Mouse (Mus musculus): ENCODE measurements around the gene 4430402I18Rik.

Gene 4430402I18Rik

GRCm38 (mm10) chr19:28964552-28964903, 3.1 kb downstream of the 4430402I18Rik start:
- no peak for DNase-seq

DNA sequence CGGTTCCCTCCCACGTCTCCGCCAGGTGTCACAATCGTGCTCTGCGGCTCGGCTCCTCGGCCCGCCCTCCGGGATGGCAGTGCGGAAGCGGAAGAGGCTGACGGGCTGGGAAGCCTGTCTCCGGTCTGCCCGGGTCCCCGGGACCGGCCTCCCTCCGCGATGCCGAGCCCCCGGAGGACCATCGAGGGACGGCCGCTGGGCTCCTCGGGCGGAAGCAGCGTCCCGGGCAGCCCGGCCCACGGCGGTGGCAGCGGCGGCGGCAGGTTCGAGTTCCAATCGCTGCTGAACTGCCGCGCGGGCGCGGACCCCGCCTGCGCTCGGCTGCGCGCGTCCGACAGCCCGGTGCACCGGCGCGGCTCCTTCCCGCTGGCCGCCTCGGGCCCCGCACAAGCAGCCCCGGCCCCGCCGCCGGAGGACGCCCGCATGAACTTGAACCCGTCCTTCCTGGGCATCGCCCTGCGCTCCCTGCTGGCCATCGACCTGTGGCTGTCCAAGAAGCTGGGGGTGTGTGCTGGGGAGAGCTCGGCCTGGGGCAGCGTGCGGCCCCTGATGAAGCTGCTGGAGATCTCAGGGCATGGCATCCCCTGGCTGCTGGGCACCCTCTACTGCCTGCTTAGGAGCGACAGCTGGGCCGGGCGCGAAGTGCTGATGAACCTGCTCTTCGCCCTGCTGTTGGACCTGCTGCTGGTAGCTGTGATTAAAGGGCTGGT, 3.6 kb downstream of the 4430402I18Rik start, which contains the start of gene Plpp6:
Plpp6 (plus strand) TSS at position 112 of the 710 bp plus-strand sequence.
- DNase-seq = peak; percentile 80

- no peak for DNase-seq
These were observed 4.1 kb downstream of the 4430402I18Rik start for GRCm38 (mm10) chr19:28963513-28963841.

- no peak for DNase-seq
These were observed 4.5 kb downstream of the 4430402I18Rik start for GRCm38 (mm10) chr19:28963113-28963512.

DNA sequence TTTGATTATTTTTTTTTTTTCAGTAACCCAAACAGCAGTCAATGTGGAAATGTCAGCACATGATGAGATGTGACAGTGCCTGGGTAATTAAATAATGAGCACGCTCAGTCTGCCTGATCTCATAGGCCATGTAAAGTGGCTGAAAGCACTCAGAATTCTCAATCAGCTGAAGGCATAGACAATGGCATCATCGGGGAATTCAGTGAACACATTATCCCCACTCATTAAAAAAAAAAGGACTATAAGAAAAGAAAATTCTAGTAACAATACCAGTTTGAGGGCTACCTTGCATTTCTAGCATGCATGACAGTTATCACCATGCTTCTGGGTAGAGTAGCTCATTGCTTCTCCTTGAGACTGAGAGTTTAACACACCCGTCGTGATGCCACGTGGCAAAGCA, 16.3 kb downstream of the 4430402I18Rik start:
- DNase-seq = peak; percentile 76

- DNase-seq = no peak
These were observed 20.3 kb downstream of the 4430402I18Rik start for GRCm38 (mm10) chr19:28947311-28947710.

DNA sequence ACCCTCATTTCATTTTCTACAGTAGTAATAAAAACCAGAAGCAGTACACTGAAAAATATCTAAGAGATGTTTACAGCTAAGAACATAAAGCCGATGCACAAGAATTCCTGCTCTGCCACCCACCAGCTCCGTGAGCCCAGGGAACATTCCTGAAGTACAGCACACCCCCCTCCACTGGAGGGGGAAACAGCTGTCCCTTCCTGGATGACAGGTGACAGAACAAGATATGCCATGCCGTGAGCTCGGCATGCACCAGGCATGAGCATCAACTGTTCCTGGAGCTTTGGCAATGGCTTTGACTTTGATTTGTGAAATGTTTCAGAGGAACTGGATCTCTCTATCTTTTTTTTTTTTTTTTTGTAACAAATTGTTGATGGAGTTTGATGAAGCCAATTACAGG, 20.8 kb downstream of the 4430402I18Rik start:
- DNase-seq = no peak

GRCm38 (mm10) chr19:28941271-28941670, 26.3 kb downstream of the 4430402I18Rik start:
- DNase-seq = no peak

DNA sequence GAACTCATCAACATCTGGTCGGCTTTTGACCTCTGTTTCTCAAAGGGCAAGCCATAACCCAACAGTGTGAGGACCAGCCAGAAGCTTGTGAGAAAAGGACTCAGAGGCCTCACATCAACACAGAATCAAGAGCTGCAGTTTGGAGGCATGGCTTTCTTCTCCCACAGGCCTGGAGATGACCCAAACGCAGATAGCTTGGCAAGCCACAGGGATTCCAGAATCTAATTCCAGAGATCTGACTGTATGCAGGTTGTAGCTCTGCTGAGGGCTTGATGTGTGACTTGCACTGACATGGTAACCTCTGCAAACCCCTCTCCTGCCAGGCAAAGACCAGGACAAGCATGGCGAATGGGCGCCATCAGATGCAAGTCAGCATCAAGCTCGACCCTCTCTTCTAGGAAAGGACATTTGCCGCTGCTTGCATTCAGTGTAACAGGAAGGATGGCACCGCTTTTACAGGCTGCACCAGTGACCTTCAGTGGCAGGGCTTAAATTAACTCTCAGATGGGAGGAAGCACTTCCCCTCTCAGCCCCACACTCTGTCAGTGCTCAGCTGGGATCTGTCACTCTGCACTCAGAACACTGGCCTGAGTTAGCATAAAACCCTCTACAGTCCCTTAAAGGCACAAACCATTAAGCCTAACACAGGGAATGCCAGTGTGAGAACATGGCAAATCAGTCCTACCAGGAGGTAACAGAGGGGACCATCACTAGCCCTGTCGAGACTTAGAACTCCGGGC, 27.3 kb downstream of the 4430402I18Rik start:
- no peak for DNase-seq

DNA sequence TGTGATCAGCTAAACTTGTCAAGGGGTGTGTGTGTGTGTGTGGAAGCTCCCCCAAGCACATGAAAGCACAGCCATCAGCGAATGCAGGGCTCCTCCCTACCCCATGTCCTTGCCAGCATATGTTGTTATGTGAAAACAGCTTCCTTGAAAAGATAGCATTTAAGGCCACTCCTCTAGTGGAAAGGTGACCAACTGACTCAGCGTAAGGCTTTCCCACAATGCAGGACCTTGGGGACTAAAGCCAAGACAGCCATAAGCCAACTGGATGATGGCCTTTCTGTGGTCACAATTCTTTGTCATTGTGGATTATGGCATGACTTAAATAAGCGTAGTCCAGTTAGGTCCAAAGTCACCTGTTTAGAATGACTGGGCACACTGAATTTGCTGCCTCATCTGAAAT, 32.7 kb downstream of the 4430402I18Rik start:
- no peak for DNase-seq

GRCm38 (mm10) chr19:28929034-28929433, 38.6 kb downstream of the 4430402I18Rik start:
- no peak for DNase-seq

- DNase-seq = no peak
These were observed 40.2 kb downstream of the 4430402I18Rik start for GRCm38 (mm10) chr19:28927396-28927795.

DNA sequence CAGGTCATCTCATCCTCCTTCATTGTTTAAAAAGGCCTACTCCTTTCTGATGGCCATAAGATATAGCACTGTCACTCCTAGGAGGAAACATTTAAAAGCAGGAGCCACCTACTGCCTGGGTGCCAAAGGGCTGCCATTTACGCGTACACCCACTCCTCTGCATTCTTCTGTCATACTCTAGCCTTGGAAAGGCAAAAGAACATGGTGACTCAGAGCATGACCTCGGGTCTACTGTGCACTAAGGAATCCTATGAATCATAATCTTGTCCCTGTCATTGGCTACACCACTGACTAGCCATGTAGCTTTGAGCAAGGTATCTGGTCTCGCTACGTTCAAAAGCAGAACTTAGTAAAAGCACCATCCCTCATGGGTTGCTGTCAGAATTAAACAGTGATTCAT, 41.2 kb downstream of the 4430402I18Rik start:
- no peak for DNase-seq

GRCm38 (mm10) chr19:28917839-28918238, 49.8 kb downstream of the 4430402I18Rik start:
- DNase-seq = no peak

- no peak for DNase-seq
These were observed 51.1 kb downstream of the 4430402I18Rik start for GRCm38 (mm10) chr19:28916492-28916891.

DNA sequence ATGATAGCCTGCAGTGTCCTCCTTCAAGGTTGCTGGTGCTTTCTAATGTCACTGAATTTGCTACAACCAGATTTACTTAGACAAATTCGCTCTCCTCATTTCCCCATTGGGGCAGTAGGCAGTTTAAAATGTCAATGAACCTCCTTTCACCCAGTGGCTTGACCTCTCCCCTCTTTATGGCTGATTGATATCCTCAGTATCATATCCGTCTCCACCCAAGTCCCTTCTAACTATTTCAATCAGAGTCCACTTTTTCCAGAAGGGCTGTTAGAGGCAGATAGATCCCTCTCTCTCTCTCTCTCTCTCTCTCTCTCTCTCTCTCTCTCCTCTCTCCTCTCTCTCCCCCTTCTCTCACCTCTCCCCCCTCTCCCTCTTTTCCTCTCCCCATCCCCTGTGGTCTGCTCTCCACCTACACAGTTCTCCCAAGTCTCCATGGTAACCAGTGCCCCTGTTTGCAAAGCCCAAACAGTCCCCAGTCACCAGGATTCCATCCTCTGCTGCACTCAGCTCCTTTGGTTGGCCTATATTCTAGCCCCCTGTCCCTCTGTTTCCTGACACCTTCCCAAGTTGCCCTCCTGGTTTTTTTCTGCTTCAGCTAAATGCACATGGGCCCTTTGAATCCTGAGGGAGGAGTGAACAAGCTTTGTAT, 51.9 kb downstream of the 4430402I18Rik start:
- peak; percentile 36 for DNase-seq

DNA sequence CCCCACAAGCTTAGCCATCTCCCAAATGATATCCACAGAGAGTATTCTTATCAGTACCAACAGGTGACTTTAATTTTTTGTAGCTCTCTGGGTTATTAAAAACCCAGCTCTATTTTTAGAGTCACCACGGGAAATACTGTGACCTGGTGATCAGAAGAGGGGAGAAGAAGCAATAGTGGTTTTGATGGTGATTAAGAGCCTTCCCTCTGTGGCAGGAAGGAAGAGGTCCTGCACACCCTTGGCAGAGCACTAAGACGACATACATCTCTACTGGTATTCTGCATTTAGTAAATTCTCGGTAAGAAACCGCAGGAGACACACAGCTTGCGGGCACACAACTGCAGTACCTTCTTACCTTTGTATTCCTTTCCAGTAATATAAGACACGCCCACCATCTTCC, 53.0 kb downstream of the 4430402I18Rik start:
- DNase-seq = no peak

DNA sequence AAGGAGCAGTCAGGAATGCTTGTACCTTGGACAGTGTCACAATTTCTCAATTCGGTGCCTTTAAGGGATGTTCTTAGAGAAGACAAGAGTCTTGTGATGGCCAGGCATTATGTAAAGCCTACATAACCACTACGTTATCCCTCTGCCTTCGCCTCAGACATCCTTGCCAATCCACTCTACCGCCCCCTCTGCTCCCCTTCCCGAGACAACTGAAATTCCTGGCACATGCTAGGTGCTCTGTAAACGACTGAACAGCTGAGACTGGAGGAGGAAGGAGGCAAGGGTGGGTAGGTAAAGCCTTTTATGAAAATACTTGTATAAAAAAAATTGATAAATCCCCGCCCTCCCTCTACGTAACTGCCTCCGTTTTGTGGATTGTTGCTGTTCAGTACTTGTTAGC, 58.9 kb downstream of the 4430402I18Rik start:
- no peak for DNase-seq

- DNase-seq = no peak
These were observed 59.4 kb downstream of the 4430402I18Rik start for GRCm38 (mm10) chr19:28908186-28908585.

DNA sequence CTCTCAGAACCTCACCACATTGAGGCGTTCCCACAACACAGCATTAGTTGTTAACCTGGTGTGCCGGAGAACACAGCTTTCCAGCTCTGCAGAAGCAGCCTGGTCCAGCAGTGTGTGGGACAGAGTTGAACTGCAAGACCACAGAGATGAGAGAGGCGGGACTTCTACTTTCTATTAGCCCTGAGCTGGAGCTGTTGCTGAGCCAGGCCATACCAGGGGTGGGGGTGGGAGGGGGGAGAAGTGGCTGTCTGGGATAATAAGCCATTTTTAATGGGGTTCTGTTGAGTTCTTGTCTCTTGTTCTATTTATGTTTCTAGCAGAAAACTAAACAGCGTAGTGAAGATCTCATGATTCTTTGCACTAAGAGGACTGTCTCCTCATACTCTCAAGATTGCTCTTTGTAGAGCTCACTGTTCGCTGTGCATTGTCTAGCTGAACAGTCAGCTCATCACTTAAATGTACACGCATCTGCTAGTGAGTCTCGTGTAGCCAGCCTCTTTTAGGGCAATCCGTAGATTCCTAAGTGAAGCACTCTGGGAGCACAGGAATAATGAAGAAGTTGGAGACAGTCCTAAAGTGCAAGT, 64.0 kb downstream of the 4430402I18Rik start:
- DNase-seq = no peak

DNA sequence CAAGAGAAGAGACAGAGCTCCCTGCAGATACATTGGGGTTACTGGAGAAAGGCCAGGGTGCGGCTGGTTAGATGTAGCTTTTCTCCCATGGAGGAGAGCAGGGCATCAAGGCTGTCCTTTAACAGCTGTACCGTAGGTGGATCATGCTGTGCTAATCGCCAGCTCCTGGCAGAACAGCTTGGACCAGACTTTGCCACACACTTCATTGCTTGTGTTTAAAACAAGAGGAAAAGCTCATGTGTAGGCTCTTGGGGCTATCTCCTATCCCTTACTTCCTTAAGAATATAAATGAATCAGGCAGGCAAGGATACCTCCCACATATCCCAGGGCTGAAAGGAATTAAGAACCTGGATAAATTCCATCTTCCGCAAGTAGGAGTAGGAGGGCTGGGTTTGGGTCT, 64.8 kb downstream of the 4430402I18Rik start:
- DNase-seq = no peak

- DNase-seq = peak; percentile 58
These were observed 65.5 kb downstream of the 4430402I18Rik start for GRCm38 (mm10) chr19:28902111-28902510.

GRCm38 (mm10) chr19:28900771-28901170, 66.8 kb downstream of the 4430402I18Rik start:
- no peak for DNase-seq

DNA sequence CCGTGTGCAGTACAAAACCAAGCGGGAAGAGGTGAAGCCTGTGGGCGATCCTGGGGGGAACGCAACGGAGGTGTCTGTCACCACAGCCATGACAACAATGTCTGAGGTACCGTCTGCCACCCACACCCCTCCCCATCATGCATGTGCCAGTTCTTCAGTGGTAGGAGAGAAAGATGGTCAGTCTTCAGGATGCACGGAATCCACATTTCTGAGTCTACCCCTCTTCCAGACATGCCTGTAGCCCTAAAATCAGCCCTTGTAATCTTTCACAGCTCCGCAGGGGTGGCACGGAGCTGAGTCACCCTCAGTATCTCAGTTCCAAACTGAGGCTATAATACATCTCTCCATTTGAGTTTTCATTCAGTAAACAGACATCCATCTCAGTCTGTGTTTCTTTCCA, 70.1 kb downstream of the 4430402I18Rik start:
- no peak for DNase-seq
